Mouse (Mus musculus): Measurements from ENCODE around the gene Mab21l1.

DNA sequence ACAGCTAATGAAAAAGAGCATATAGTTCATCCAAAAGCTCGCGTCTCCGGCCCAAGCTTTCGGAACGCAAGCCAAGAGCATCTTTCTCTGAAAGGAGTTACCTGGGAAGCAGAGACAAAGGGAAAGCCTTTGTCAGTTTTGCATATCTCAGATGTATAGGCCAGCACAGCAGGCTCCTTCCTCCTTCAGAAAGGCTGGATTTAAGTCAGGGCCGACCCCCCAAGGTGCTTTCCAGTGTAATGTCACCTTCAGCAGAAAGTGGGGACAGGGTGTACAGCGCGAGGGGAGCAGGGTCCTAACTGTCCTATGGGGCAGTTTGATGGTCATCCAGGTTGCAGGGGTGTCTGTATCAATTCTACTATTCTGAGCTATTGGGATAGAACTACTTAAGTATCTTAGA, 18.7 kb upstream of the Mab21l1 start:
- no peak for TF ChIP-seq CTCF (IDR thresholded peaks at IDR 0.05)
- no peak for TF ChIP-seq EP300 (IDR thresholded peaks at IDR 0.05; ENCODE audit: insufficient read depth, low read depth, low read length)

Measured in heart, adult 2 months (tissue).